Mouse (Mus musculus) hindbrain, embryonic 14.5 days (tissue): Measurements from ENCODE around the gene Sox8. TPM values are rescaled to one million over a fixed set of nuclear protein-coding genes. Genes with fewer than 3 reads are reported as not detected.
A peak's percentile ranks its signal among the peaks of the same experiment; 100 is the strongest.

Experiments
- ATAC-seq: fragments of 200-750 bp; cut with Nextera tagmentation; 2 replicates; pipeline ENCODE4 v1.8.0; 2017; ENCODE audit warnings: moderate number of reproducible peaks, mild to moderate bottlenecking, moderate TSS enrichment, moderate library complexity; ENCODE audit not compliant: low FRiP score
- DNase-seq: peaks from one replicate; pipeline ENCODE4 v3.0.0-alpha.2; 2015; ENCODE audit warnings: low spot score
- H3K27ac ChIP-seq: fragments of 300-500 bp; sonication (generic); 2 replicates; pipeline ENCODE4 v1.5.1; 2014; ENCODE audit warnings: mild to moderate bottlenecking, moderate library complexity
- H3K27me3 ChIP-seq: fragments of 300-500 bp; sonication (generic); 2 replicates; pipeline ENCODE4 v1.6.1; 2014; ENCODE audit warnings: mild to moderate bottlenecking, low read length, mixed read lengths; ENCODE audit not compliant: control insufficient read depth, insufficient read depth
- H3K36me3 ChIP-seq: fragments of 300-500 bp; sonication (generic); replicated peaks from 2 replicates; pipeline ENCODE4 v1.6.1; 2014; ENCODE audit not compliant: control insufficient read depth, insufficient read depth
- H3K4me1 ChIP-seq: fragments of 300-500 bp; sonication (generic); replicated peaks from 2 replicates; pipeline ENCODE4 v1.6.1; 2014; ENCODE audit warnings: antibody characterized with exemption, low read length, mixed read lengths; ENCODE audit not compliant: control insufficient read depth, insufficient read depth
- H3K4me2 ChIP-seq: fragments of 300-500 bp; sonication (generic); replicated peaks from 2 replicates; pipeline ENCODE4 v1.6.1; 2014; ENCODE audit warnings: mild to moderate bottlenecking, moderate library complexity
- H3K4me3 ChIP-seq: fragments of 300-500 bp; sonication (generic); replicated peaks from 2 replicates; pipeline ENCODE4 v1.5.1; 2014; ENCODE audit warnings: mild to moderate bottlenecking, low read length
- H3K9ac ChIP-seq: fragments of 300-500 bp; sonication (generic); 2 replicates; pipeline ENCODE4 v1.6.1; 2014
- H3K9me3 ChIP-seq: fragments of 300-500 bp; sonication (generic); 2 replicates; pipeline ENCODE4 v1.6.1; 2016; ENCODE audit warnings: low read length; ENCODE audit not compliant: control insufficient read depth
- WGBS: fragments of 180-500 bp; shearing (Covaris S2); extraction: QIAGEN DNeasy Blood & Tissue Kit; methylation state at CpG from one replicate; pipeline ENCODE4 v1.1.7; 2014; 5-methylcytosine and 5-hydroxymethylcytosine counted together
- polyA plus RNA-seq: library from polyadenylated mRNA; unstranded; fragments of >200 nt; fragmentation: Nextera tagmentation; extraction: Ambion mirVana; gene quantifications from 2 replicates; pipeline ENCODE4 v1.2.1, GENCODE M21; 2014

Sox8 gene
- polyA plus RNA-seq = 18.5 and 20.1 TPM in 2 replicates

- H3K4me3 ChIP-seq = peak within 1 kb of the TSS; percentile 49
- peak within 1 kb of the TSS; percentile 96 for H3K4me2 ChIP-seq
- H3K27me3 ChIP-seq = peaks cover 32% of the 10 kb centered on the region
- peak within 1 kb of the TSS; percentile 69 for H3K9ac ChIP-seq
- H3K4me1 ChIP-seq = peaks cover 24% of the 10 kb centered on the region
- H3K9me3 ChIP-seq = no peaks in the 10 kb centered on the region
- DNase-seq (peak; percentile 71), ATAC-seq (peak; percentile 61)
- no peak within 1 kb of the TSS for H3K27ac ChIP-seq
- under 1% methylated on average over 61 of the region's 61 CpGs for WGBS
- no peaks in the 10 kb centered on the region for H3K36me3 ChIP-seq
Observed at GRCm38 (mm10) chr17:25570648-25571452, at the start of gene Sox8. TSS of gene Sox8 (minus strand) at chr17:25570686.

DNA sequence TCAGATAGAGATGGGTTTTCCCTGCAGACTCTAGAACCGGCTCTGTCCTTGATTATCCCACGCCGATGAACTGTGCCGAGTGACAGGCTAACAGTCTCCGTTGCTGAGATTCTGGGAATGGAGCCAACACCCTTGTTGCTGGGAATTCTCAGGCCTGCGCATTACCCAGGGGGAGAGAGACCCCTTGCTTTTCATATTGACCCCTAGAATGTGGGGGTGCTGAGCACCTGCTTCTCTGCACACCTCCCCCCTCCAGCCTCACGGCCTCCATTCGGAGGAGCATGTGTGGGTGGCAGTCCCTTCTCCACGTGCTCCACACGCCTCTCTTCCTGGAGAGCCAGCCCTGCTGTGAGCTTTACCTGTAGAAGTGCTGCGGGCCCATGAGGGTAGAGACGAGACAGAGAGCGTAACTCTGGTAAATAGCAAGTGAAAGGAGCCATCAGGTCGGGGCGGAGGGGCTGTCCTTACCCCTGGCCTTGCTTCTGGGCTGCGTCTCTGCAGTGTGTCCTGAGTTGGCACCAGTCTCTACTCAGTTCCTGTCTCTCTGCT is 48.1 kb upstream of the Sox8 start:
- H3K4me3 ChIP-seq = no peak overlapping the region
- H3K36me3 ChIP-seq = no peaks in the 10 kb centered on the region; the same call in 1 of the 2 replicates
- H3K4me2 ChIP-seq = no peak overlapping the region; the same call in 1 of the 2 replicates
- H3K9me3 ChIP-seq = no peaks in the 10 kb centered on the region
- ATAC-seq (no peak; the same call in 1 of the 2 replicates), DNase-seq (peak; percentile 75)
- WGBS = 35% methylated on average over 16 of the region's 16 CpGs
- 0 out of 2 replicates have a peak overlapping the region, but pooled peaks have one; percentile 2 for H3K27ac ChIP-seq
- no peak overlapping the region for H3K9ac ChIP-seq
- no peaks in the 10 kb centered on the region for H3K27me3 ChIP-seq
- peaks cover 9% of the 10 kb centered on the region for H3K4me1 ChIP-seq

DNA sequence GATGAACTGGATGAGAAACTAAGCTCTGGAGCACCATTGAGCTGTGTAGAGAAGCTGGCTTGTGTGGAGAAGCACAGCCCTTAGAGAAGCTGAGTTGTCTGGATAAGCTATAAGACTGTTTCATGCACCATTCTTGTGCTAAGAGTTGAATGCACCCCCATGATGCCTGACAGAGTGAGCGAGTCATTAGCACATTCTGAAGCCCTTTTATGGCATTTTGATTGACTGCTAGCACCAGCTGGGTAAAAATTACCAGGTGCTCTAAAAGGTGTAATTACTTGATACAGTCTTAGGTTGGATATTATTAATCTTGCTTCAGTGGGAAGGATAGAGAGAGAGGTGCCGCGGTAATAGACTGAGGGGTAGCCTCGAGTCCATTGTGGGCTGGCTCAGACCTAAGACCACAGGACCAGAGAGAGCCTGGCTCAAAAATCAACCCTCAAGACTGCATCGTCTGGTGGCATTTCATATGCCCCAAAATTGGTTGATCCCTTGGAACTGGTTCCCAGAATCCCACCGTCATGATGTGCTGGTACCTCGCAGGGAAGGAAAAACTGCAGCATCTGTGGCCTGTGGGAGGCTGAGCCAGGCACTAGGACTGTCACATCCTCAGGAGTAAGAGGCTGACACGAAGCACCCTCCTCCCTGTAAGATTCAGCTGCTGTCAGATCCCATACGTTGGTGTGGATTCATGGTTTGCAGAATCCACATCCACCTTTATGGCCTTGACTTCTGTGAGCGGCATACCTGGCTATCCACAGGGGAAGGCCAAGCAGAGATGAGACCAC is 44.4 kb upstream of the Sox8 start:
- no peaks in the 10 kb centered on the region for H3K9me3 ChIP-seq
- H3K27me3 ChIP-seq = no peaks in the 10 kb centered on the region
- 91% methylated on average over 10 of the region's 10 CpGs for WGBS
- ATAC-seq = no peak
- no peak overlapping the region for H3K9ac ChIP-seq
- H3K4me1 ChIP-seq = peaks cover 15% of the 10 kb centered on the region
- no peaks in the 10 kb centered on the region; the same call in 1 of the 2 replicates for H3K36me3 ChIP-seq
- H3K4me3 ChIP-seq = no peak overlapping the region
- H3K27ac ChIP-seq = no peak overlapping the region
- no peak overlapping the region for H3K4me2 ChIP-seq
- DNase-seq = no peak

- DNase-seq (no peak), ATAC-seq (no peak)
- H3K9ac ChIP-seq = no peak overlapping the region
- no peaks in the 10 kb centered on the region for H3K27me3 ChIP-seq
- WGBS = 94% methylated on average over 6 of the region's 6 CpGs
- H3K9me3 ChIP-seq = no peaks in the 10 kb centered on the region
- H3K4me3 ChIP-seq = no peak overlapping the region
- H3K27ac ChIP-seq = no peak overlapping the region
- H3K4me1 ChIP-seq = peaks cover 22% of the 10 kb centered on the region
- H3K4me2 ChIP-seq = no peak overlapping the region
- H3K36me3 ChIP-seq = no peaks in the 10 kb centered on the region; the same call in 1 of the 2 replicates
Observed at GRCm38 (mm10) chr17:25613323-25613722, 42.8 kb upstream of the Sox8 start.

GRCm38 (mm10) chr17:25612537-25612936 is 42.1 kb upstream of the Sox8 start:
- Histone ChIP-seq H3K4me3 (no peak overlapping the region), H3K36me3 (no peaks in the 10 kb centered on the region; the same call in 1 of the 2 replicates), H3K9ac (no peak overlapping the region), H3K4me1 (peaks cover 18% of the 10 kb centered on the region), H3K27ac (no peak overlapping the region), H3K4me2 (no peak overlapping the region), H3K27me3 (no peaks in the 10 kb centered on the region), H3K9me3 (no peaks in the 10 kb centered on the region)
- DNase-seq (no peak), ATAC-seq (no peak)
- 73% methylated on average over 9 of the region's 9 CpGs for WGBS

- H3K36me3 ChIP-seq = no peaks in the 10 kb centered on the region
- H3K9ac ChIP-seq = no peak overlapping the region
- H3K4me2 ChIP-seq = no peak overlapping the region
- DNase-seq (peak; percentile 75), ATAC-seq (peak; percentile 49; the same call in 1 of the 2 replicates)
- no peaks in the 10 kb centered on the region for H3K27me3 ChIP-seq
- H3K4me3 ChIP-seq = no peak overlapping the region
- H3K27ac ChIP-seq = peak overlapping the region; percentile 15
- no peaks in the 10 kb centered on the region for H3K9me3 ChIP-seq
- 52% methylated on average over 9 of the region's 9 CpGs for WGBS
- H3K4me1 ChIP-seq = peaks cover 18% of the 10 kb centered on the region
Observed at GRCm38 (mm10) chr17:25610151-25610550, 39.7 kb upstream of the Sox8 start.

DNA sequence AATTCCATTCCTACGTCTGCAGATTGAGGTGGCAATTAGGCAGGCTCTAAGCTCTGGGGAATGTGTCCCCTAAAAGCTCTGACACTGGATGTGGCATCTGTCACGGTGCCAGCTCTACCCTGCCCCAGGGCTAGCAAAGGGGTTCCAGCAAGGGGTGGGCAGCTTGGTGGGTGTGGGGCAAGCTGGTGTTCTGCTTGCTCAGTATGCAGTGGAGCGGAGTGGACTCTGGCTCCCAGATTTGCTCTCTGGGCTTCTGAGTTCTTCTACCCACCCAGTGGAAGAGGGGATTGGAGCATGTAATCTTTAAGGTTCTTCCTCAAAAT is 39.0 kb upstream of the Sox8 start:
- Histone ChIP-seq H3K4me2 (no peak overlapping the region), H3K36me3 (no peaks in the 10 kb centered on the region), H3K27me3 (no peaks in the 10 kb centered on the region), H3K9ac (0 out of 2 replicates have a peak overlapping the region, but pooled peaks have one; percentile 24), H3K9me3 (no peaks in the 10 kb centered on the region), H3K27ac (peak overlapping the region; percentile 15; the same call in 1 of the 2 replicates), H3K4me1 (peaks cover 18% of the 10 kb centered on the region), H3K4me3 (no peak overlapping the region)
- DNase-seq (no peak), ATAC-seq (no peak)
- WGBS = 39% methylated on average over 3 of the region's 3 CpGs

GRCm38 (mm10) chr17:25608821-25609505 is 38.5 kb upstream of the Sox8 start:
- Histone ChIP-seq H3K4me1 (peaks cover 18% of the 10 kb centered on the region), H3K4me3 (no peak overlapping the region), H3K27me3 (no peaks in the 10 kb centered on the region), H3K27ac (peak overlapping the region; percentile 15), H3K36me3 (no peaks in the 10 kb centered on the region), H3K4me2 (no peak overlapping the region), H3K9me3 (no peaks in the 10 kb centered on the region), H3K9ac (peak overlapping the region; percentile 24; the same call in 1 of the 2 replicates)
- 49% methylated on average over 10 of the region's 10 CpGs for whole genome bisulfite sequencing
- DNase-seq = no peak
- ATAC-seq = no peak
